Mouse (Mus musculus) neutrophil, adult 5-6 weeks (primary cell): ENCODE measurements at regions not wholly inside any gene's neighbourhood (a gene's known extent, or its start where the extent isn't known, plus 50 kb on each side); places are given as distances from the start of the nearest gene placed in this dataset.
A peak's percentile ranks its signal among the peaks of the same experiment; 100 is the strongest.

ENCODE experiments used
- ATAC-seq: fragments of 151-379, 151-347 bp; 2 replicates; pipeline ENCODE4 v1.8.0; 2017; ENCODE audit warnings: mild to moderate bottlenecking, moderate TSS enrichment; ENCODE audit not compliant: insufficient number of reproducible peaks, poor library complexity, low FRiP score, severe bottlenecking; ENCODE audit errors: extremely low read depth

DNA sequence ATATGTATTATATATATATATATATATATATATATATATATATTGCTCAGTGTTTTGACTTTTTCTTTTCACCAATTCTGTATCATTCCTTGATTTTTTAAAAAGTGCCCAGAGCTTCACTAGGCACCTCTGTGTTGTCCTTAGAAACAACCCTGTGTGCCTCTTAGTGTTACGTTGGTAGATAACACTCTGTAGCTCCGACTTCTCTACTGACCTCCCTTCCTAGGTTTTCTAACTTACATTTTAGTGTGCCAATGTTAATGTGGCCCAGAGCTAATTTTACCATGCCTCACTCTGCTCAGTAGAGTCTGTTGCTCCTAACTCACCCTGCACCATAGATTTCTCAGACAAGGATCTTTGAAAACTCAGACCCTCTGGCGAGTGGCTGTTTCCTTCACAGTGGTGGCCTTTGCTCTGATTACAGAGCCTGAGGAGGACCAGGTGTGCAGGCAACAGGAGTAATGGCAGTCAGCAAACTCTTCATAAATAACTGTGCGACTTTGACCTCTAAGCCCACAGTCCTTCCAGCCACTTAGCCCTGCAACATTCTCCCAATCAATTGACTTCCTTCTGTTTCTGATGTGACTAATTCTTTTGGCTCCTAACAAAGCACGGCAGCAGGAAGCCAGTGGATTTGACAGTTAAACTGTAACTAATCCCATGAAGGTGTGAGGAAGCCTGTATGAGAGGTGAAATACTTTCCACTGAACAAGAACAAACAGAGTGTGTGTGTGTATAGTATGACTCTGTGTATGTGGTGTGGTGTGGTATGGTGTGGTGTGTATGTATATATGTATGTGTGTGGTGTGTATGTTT lies 53.6 kb upstream of the Actr3 start:
- ATAC-seq, result no peak

DNA sequence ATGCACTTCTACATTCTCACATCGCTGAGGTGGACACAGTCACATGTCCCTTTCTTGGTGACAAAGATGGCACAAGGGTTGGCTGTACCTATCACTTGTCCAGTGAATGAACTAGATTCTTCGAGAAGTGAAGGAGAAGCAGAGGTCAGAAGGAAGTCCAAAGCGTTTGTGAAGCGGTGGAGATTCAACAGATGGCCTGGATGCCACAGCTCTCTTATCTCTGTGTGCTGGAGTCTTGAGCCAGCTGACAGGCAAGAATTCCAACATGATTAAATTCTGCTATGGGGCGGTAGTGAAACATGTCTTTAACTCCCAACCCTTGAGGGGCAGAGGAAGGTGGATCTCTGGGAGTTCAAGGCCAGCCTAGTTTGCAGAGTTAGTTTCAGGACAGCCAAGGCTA lies 55.5 kb upstream of the Actr3 start:
- ATAC-seq, result no peak

DNA sequence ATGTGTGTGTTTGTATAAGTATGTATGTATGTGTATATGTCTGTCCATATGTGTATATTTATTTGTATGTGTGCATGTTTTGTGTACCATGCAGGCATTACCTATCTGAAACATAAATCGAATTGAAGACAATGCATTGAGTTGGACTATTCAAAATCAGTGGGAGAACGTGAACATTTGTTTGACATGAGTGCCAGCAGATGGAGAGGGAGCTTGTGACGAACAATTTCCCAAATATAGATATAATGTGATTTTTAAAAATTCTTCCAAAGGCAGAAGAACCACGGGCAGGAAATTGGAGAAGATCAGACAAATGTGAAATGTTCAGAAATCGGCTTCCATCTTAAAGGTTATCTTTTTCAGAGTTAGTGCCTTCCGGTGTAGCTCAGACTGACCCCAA lies 59.1 kb upstream of the Actr3 start:
- no peak for ATAC-seq

DNA sequence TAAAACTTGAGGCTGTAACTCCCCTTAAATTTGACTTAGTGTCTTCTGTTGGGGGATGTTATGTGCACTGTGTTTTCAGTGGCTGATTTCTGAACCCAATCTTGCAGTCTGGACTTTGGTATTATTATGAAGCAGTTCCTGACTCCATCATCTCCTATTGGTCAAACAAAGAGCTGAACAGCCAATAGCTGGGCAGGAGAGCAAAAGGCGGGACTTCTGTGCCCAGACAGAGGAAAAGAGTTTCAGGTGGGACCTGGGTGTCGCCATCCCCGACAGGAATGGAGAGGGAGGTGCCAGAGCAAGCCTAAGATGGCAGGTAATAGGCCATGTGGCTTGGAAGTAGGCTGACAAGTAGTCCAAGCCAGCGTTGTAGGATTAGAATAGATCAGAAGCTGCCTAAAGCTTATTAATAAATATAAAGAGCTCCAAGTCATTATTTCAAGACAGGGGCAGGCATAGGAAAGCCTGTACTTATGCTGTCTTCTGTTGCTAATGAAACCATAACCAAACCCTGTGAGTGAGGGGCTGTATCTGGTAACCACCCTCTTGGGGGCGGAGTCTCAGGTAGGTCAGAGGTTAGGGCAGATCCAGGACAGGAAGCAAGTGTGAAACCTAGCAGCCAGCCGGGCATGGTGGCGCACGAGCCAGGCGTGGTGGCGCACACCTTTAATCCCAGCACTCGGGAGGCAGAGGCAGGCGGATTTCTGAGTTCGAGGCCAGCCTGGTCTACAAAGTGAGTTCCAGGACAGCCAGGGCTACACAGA lies 60.0 kb upstream of the Actr3 start:
- ATAC-seq, result no peak

DNA sequence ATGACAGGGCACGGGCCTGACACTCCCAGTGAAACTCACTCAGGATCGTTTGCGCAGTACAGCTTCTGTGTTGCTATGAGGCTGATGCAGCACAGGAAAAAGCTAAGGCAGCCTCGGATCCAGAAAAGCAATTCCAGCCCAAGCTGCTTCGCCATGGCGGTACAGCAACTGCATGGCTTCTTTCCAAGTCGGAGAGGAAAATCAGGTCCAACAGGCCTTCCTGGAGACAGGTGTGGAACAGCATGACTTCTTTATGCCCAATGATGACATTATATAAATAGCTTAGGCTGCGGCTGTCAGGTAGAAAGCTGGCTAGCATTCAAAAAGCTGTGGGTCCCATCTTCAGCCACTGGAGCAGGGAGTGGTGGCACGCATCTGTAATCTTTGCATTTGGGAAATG lies 61.5 kb upstream of the Actr3 start:
- no peak for ATAC-seq

DNA sequence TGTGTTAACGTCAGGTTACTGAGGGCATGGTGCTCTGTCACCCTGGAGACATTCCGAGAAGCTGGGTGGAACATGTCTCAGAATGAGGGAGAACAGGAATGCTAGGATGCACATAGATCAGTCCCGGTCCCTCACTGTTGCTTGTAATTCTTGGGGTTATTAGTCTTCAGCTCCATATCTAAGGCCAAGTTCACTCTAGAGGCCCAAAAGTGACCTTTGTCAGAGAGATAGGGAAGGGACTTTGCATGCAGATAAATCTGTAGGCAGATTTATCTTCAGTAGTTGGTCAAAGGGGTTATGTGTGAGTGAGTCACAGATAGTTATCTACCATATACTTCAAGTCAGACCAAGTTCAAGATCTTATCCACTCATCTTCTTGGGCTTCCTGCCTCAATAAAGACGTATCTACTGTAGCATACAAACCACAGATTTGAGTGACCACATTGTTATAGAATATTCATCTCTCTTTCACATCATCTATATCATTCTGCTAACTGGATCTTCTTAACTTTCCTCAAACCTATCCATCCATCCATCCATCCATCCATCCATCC lies 58.4 kb upstream of the Slc35f5 start:
- no peak for ATAC-seq

DNA sequence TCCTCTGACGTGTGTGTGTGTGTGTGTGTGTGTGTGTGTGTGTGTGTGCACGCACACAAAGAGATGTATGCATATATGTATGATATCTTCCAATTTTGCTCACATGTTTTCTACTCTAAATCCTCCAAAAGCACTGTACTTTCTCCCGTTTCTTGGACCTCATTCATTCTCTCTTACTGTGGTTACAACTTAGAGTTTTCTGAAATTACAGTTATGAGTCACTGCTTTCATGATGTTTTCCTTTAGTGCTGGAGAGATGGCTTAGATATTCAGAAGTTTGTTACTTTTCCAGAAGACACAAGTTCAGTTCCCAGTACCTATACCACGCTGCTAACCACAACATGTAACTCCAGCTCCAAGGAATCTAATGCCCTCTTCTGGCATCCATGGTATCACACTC lies 56.5 kb upstream of the Slc35f5 start:
- no peak for ATAC-seq

DNA sequence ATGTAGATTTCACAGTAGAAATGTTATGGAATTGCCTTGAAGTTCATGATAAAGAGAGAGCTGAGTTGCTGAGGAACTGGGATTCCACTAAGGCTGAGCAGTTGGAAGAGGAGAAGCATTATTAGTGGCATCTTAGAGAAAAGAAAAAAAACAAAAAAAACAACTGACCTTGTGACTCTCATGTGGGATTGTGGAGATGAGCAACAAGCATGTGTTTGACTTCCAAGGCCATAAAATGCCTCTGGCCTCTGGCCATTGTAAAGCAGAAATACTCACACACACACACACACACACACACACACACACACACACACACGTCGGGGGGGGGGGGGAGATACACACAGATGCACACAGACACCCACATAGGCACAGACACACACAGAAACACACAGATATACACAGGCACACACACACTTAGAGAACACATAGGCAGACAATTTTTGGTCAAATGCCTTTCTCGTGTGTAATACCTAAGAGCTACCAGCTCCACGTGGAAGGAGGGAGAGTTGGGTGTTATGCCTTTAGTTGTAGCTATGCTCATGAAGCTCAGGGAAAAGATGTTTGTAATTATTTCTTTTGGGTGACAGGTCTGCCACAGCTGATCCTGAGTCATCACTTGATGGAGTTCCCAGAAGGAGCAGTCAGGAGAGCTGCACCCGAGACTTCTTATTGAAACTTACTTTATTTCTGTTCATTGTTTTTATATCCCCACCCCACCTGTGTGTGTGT lies 52.4 kb upstream of the Slc35f5 start:
- no peak for ATAC-seq

DNA sequence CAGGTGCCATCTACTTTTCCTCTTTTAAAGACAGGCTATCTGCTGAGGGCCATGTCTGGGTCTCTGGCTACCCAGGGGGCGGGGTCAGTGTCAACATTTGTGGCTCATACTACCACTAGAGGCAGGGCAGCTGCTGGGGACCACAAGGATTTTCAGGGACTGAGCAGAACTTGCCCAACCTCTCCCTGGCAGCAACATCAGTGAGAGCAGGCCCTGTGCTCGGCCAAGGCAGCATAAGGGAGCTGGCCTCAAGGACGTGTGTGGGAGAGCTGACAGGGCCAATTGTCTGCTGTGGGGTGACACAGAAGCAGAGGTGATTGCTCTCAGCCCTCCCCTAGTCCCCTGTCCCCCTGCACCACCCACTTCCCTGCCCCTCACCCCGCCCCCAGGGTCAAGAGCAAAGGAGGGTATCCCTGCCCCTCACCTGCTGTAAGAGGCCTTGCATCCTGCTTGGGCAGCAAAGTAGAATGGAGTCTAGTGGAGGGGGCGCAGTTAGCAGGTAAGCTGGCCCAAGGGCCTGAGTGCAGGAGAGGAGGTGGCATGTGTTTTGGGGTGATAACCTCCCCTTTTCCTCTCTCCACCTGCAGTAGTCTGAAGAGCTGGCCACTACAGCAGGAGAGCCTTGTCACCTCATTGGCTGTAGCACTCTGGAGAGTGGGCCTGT lies 51.7 kb upstream of the Slc35f5 start:
- ATAC-seq, result 0 out of 2 replicates have a peak, but pooled peaks have one; percentile 3
